Mouse (Mus musculus) C2C12 (cell line): ENCODE measurements at regions not wholly inside any gene's neighbourhood (a gene's known extent, or its start where the extent isn't known, plus 50 kb on each side); places are given as distances from the start of the nearest gene placed in this dataset.

ENCODE experiments used
- CEBPB ChIP-seq: IDR thresholded peaks from one replicate; pipeline ENCODE4 v1.6.1; 2011; ENCODE audit warnings: low read depth, mild to moderate bottlenecking, control low read depth, moderate library complexity
- CTCF ChIP-seq: IDR thresholded peaks from one replicate; pipeline ENCODE4 v1.5.1; 2011; ENCODE audit not compliant: control insufficient read depth, insufficient read depth, insufficient read length
- FOSL1 ChIP-seq: IDR thresholded peaks from one replicate; pipeline ENCODE4 v1.8.0; 2011; ENCODE audit warnings: mild to moderate bottlenecking, low read length; ENCODE audit not compliant: poor library complexity, insufficient read depth, severe bottlenecking
- MAX ChIP-seq: IDR thresholded peaks from one replicate; pipeline ENCODE4 v1.6.1; 2011; ENCODE audit warnings: mild to moderate bottlenecking, control low read depth
- MYOD1 ChIP-seq: IDR thresholded peaks from one replicate; pipeline ENCODE4 v1.6.1; 2011; ENCODE audit warnings: low read depth; ENCODE audit not compliant: control insufficient read depth, insufficient read length
- MYOG ChIP-seq: IDR thresholded peaks from one replicate; pipeline ENCODE4 v1.6.1; 2011; ENCODE audit not compliant: control insufficient read depth, insufficient read length; ENCODE audit errors: extremely low read depth
- USF1 ChIP-seq: IDR thresholded peaks from one replicate; pipeline ENCODE4 v1.6.1; 2011; ENCODE audit warnings: low read depth, mild to moderate bottlenecking, control low read depth, moderate library complexity

DNA sequence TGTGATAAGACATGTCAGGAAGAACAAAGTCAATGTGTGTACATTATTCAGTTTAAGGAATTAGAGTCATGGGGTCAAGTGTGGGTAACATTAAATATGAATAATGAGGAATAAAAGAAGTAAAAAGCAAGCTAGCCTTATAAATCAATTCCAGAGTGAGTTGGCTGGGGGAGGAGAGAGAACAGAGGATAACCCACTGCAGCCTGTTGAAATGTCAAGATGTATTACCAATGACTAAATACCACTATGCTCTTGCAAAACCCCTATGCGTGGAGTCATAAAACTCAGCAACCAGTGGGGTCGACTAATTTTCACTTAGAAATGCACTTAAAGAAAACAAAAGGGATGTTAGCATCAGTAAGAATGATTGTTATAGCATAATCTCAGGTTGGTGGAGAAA is 201.2 kb downstream of the Tbx18 start:
- TF ChIP-seq MYOD1 (no peak), CTCF (no peak), USF1 (no peak), MAX (no peak), MYOG (no peak), FOSL1 (no peak), CEBPB (no peak)
